Mouse (Mus musculus) C2C12 (cell line): ENCODE measurements around the gene Cfap97d1. TPM values are rescaled to one million over a fixed set of nuclear protein-coding genes. Genes with fewer than 3 reads are reported as not detected.

ENCODE experiments used
- H3K27me3 ChIP-seq: one replicate; pipeline ENCODE4 v1.6.1; 2011; ENCODE audit not compliant: control insufficient read depth, insufficient read depth, insufficient read length
- H3K36me3 ChIP-seq: one replicate; pipeline ENCODE4 v1.6.1; 2011; ENCODE audit not compliant: control insufficient read depth, insufficient read depth
- H3K4me3 ChIP-seq: one replicate; pipeline ENCODE4 v1.5.1; 2011; ENCODE audit warnings: mild to moderate bottlenecking, control low read depth; ENCODE audit not compliant: poor library complexity, insufficient read depth, severe bottlenecking
- H3K79me2 ChIP-seq: one replicate; pipeline ENCODE4 v1.6.1; 2011; ENCODE audit not compliant: control insufficient read depth, insufficient read depth
- H3K79me3 ChIP-seq: one replicate; pipeline ENCODE4 v1.6.1; 2011; ENCODE audit warnings: low read depth, control low read depth
- H3ac ChIP-seq: one replicate; pipeline ENCODE3; 2011; ENCODE audit warnings: low read depth; ENCODE audit not compliant: control insufficient read depth, insufficient read length
- CEBPB ChIP-seq: IDR thresholded peaks from one replicate; pipeline ENCODE4 v1.6.1; 2011; ENCODE audit warnings: low read depth, mild to moderate bottlenecking, control low read depth, moderate library complexity
- CTCF ChIP-seq: IDR thresholded peaks from one replicate; pipeline ENCODE4 v1.5.1; 2011; ENCODE audit not compliant: control insufficient read depth, insufficient read depth, insufficient read length
- FOSL1 ChIP-seq: IDR thresholded peaks from one replicate; pipeline ENCODE4 v1.8.0; 2011; ENCODE audit warnings: mild to moderate bottlenecking, low read length; ENCODE audit not compliant: poor library complexity, insufficient read depth, severe bottlenecking
- MAX ChIP-seq: IDR thresholded peaks from one replicate; pipeline ENCODE4 v1.6.1; 2011; ENCODE audit warnings: mild to moderate bottlenecking, control low read depth
- MYOD1 ChIP-seq: IDR thresholded peaks from one replicate; pipeline ENCODE4 v1.6.1; 2011; ENCODE audit warnings: low read depth; ENCODE audit not compliant: control insufficient read depth, insufficient read length
- MYOG ChIP-seq: IDR thresholded peaks from one replicate; pipeline ENCODE4 v1.6.1; 2011; ENCODE audit not compliant: control insufficient read depth, insufficient read length; ENCODE audit errors: extremely low read depth
- USF1 ChIP-seq: IDR thresholded peaks from one replicate; pipeline ENCODE4 v1.6.1; 2011; ENCODE audit warnings: low read depth, mild to moderate bottlenecking, control low read depth, moderate library complexity
- long read RNA-seq, 2 experiments: library from polyadenylated mRNA; unstranded; transcript quantifications; one replicate each; pipeline ENCODE4 v2.0.0; 2019 to 2020
- polyA plus RNA-seq: library from polyadenylated mRNA; unstranded; fragments of >200 nt; fragmentation: generic; extraction: Trizol; gene quantifications from one replicate; pipeline ENCODE4 v1.2.1, GENCODE M21; 2012; ENCODE audit warnings: missing spikeins

Cfap97d1 gene
- not detected for polyA plus RNA-seq
- long read RNA-seq, experiment 1 = 0 reads
- long read RNA-seq, experiment 2 = 0 reads

DNA sequence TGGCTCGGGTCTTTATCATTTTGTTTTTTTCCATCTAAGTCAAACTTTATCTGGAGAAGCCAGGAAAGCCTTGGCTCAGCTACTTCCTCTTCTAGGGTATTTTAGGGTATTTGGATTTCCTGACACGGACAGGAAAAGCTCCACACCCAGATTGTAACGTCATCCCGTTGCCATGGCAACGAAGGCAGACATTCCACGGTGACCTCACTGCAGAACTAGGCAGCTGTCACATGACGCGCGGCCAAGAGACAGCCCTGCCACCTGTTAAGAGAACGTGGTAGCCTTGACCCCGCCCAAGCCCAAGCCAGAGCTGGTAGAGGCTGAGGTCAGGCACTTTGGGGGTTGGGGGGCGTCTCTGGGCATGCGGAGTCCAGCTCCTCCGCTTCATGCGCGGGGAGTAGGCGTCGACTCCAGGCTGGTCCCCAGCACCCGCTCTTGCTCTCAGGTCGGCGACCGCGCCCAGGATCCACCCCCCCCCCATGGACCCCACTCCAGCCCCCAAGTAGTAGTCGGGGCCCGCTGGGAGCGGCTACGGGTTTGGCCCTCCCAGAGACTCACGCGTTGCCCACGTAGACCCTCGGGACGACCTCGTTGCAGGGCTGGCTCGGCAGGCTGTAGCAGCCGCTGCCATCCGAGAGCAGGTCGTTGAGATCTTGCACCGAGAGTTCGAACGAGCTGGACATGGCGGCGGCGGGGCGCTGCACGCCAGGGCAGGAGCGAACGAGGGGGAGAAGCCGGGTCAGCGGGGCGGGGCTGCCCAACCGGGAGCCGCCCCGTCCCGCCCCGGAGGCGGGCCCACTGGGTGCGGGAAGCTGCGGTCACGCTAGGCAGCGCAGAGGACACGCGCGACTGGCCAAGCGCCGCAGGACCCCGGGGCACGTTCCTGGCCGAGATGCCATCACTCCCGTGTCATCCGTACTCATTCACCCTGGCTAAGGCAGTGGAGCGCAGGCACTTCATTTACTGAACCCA lies at the start of gene Cfap97d1:
Gene Cfap97d1, plus strand, starts transcription at position 226 of the 972 bp plus-strand sequence.
- TF ChIP-seq CTCF = no peak
- TF ChIP-seq MYOG = no peak
- TF ChIP-seq CEBPB = no peak
- TF ChIP-seq USF1 = peak; percentile 97
- TF ChIP-seq FOSL1 = no peak
- TF ChIP-seq MYOD1 = peak; percentile 96
- peak; percentile 75 for TF ChIP-seq MAX

DNA sequence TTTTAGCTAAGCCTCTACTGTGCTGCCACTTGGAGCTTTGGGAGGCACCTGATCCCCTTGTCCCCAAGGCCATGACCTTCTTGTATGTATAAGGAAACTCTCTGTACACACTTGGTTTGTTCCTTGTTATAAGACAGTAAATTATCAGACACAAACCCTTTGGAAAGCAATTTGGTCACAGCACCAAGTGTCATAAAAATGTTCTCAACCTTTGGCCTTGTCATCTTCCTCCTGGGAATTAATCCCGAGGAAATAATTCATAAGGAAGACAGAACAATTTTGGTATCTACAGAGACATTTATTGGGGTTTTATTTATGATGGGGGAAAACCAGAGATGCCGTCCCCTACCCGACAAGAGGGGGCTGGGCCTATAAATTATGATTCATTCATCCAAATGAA lies 48.3 kb upstream of the Cfap97d1 start:
- Histone ChIP-seq H3K27me3 (peaks cover 62% of the 10 kb centered on the region), H3K4me3 (no peak overlapping the region), H3K36me3 (no peaks in the 10 kb centered on the region), H3K79me3 (no peaks in the 10 kb centered on the region), H3K79me2 (no peaks in the 10 kb centered on the region), H3ac (no peak overlapping the region)
- TF ChIP-seq MYOG (no peak), USF1 (no peak), CTCF (no peak), MAX (no peak), CEBPB (no peak), MYOD1 (no peak), FOSL1 (no peak)

More for the DNA sequence above, at the start of gene Cfap97d1:
- Histone ChIP-seq H3K79me3 (peaks cover 14% of the 10 kb centered on the region), H3K36me3 (peaks cover 23% of the 10 kb centered on the region), H3ac (peak within 1 kb of the TSS; percentile 68), H3K27me3 (peaks cover 14% of the 10 kb centered on the region), H3K79me2 (peaks cover 24% of the 10 kb centered on the region), H3K4me3 (peak within 1 kb of the TSS; percentile 48)

DNA sequence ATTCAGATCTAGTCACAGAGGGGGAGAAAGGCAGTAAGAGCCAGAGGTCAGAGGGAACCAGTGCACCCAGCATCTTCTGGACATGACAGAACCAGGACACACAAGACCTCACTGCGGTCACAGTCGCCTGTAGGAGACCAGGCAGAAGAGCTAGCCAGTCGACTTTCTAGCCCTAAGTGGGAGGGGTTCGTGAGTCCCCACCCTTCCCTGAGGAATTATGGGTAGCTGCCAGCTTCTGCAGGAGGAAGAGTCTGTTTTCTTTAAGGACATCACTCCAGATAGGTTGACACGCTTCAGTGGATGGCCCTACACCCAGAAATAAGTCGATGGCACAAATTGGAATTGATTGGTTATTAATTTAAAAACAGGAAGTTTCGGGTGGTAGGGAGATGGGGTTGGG lies 47.7 kb upstream of the Cfap97d1 start:
- Histone ChIP-seq H3K4me3 (no peak overlapping the region), H3ac (no peak overlapping the region), H3K27me3 (peaks cover 65% of the 10 kb centered on the region), H3K79me3 (no peaks in the 10 kb centered on the region), H3K79me2 (no peaks in the 10 kb centered on the region), H3K36me3 (no peaks in the 10 kb centered on the region)
- TF ChIP-seq MYOD1 (no peak), MYOG (no peak), CEBPB (no peak), MAX (no peak), USF1 (no peak), CTCF (no peak), FOSL1 (no peak)

DNA sequence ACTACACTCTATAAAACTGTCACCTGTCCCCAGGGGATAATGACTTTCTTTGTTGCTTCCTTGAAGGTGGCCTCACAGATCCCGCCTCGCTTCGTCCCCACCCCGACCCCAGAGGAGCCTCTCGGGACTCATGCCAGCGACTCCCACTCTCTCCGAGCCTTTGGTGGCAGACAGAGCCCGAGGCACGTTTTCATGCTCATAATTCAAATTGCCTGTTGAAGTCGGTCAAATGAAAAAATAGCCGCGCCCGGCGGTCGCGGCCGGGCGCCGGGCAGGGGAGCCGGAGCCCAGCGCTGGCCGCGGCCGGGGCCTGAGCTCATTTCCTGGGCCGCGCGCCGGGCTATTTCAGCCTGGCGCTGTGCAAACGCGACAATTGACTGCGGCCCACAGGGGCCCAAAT lies 47.0 kb upstream of the Cfap97d1 start:
- TF ChIP-seq MYOG = no peak
- TF ChIP-seq FOSL1 = no peak
- TF ChIP-seq CTCF = no peak
- TF ChIP-seq MYOD1 = no peak
- TF ChIP-seq USF1 = no peak
- no peak for TF ChIP-seq MAX
- no peak for TF ChIP-seq CEBPB
- Histone ChIP-seq H3K27me3 (peaks cover 65% of the 10 kb centered on the region), H3K36me3 (no peaks in the 10 kb centered on the region), H3K79me3 (no peaks in the 10 kb centered on the region), H3K4me3 (no peak overlapping the region), H3ac (no peak overlapping the region), H3K79me2 (no peaks in the 10 kb centered on the region)

DNA sequence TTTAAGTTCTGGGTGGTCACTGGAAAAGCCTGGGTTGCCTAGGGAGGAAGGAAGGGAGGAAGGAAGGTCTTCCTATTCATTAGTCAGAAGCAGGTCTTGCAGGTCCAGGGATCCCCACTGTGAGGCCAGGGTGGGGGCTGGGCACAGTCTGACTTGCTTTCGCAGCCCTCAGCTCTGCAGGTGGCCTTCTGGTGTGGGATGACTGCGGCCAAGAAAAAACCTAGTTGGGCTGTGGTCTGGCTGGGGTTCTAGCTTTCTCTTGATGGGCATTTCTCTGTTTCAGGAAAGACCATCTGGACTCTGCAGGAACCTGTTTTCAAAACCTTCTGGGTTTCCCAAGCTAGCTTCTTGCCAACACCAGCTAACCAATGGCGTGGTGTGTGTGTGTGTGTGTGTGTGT lies 41.0 kb upstream of the Cfap97d1 start:
- H3K4me3 ChIP-seq = no peak overlapping the region
- no peaks in the 10 kb centered on the region for H3K36me3 ChIP-seq
- H3K27me3 ChIP-seq = peaks cover 51% of the 10 kb centered on the region
- no peaks in the 10 kb centered on the region for H3K79me3 ChIP-seq
- no peak overlapping the region for H3ac ChIP-seq
- TF ChIP-seq USF1 = no peak
- no peak for TF ChIP-seq FOSL1
- TF ChIP-seq CTCF = no peak
- no peak for TF ChIP-seq CEBPB
- TF ChIP-seq MYOG = no peak
- no peak for TF ChIP-seq MAX
- TF ChIP-seq MYOD1 = no peak
- no peaks in the 10 kb centered on the region for H3K79me2 ChIP-seq
